In the genomic region with DNA sequence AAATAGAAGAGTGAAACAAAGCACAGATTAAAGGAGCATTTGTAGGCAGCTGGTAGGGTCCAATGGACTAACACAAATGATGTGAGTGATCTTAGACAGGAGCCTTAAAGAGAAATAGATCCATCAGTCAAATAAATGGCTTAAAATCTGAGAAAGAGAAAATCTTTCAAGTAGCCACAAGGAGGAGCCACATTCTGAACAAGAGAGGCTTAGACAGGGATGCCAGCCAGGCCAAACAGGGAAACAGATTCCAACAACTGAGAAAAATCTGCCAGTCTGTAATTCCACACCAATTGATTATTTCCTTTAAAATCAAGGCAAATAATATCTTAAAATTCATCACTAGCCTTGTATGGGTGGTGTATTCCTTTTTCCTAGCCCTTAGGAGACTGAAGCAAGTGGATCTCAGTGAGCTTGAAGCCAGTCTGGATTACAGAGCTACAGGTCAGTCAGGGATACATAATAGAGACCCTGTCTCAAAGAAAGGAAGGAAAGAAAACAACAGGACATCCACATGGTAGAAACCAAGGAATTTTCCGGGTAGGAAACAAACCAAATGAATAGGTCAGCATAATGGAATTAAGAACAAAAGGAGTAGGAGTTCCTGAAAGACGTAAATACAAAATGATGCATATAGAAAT, we compare ENCODE assay signal across 8 mouse cellular contexts. TPM values are rescaled to one million over a fixed set of nuclear protein-coding genes. Genes with fewer than 3 reads are reported as not detected.
DNase-seq lines count a peak whose midpoint lies in the region; ATAC-seq lines count a peak whose summit lies in the region.
"Had no signal": no experiment of that assay in that cellular context is flagged by ENCODE, and none has a peak within 500 bp of the region (broad histone marks: within the 10 kb centered on the region; RNA-seq: fewer than 3 reads in every experiment).

No protein-coding gene starts in this region.

- H3K4me3 ChIP-seq in midbrain, embryonic 15.5 days = no peak overlapping the region
- no peak overlapping the region for H3K4me3 ChIP-seq in intestine, embryonic 15.5 days (replicated peaks)

- intact Hi-C loops in left cerebral cortex, postnatal 10 days (cut with DNase I) = loop anchor here (5.0 kb wide), 2 partner anchors 180 to 320 kb away; no protein-coding TSS in a partner anchor

- no peak overlapping the region for H3K9ac ChIP-seq in midbrain, embryonic 15.5 days
- H3K9ac ChIP-seq in intestine, embryonic 15.5 days = no peak overlapping the region

- ATAC-seq in common myeloid progenitor, adult 5-6 weeks (replicated peaks; ENCODE audit: low read depth, poor library complexity, severe bottlenecking) = peak; percentile 84
- ATAC-seq in inflammation-experienced regulatory T-cells, adult 6 months = peak; percentile 60
- peak; percentile 56 for ATAC-seq in midbrain, embryonic 15.5 days (replicated peaks)
- no peak for ATAC-seq in intestine, embryonic 15.5 days

- WGBS in midbrain, embryonic 15.5 days = 84% methylated on average over 2 of the region's 2 CpGs
- WGBS in intestine, embryonic 15.5 days = 84% methylated on average over 2 of the region's 2 CpGs

- H3K27me3 ChIP-seq in midbrain, embryonic 15.5 days (replicated peaks) = no peaks in the 10 kb centered on the region
- no peaks in the 10 kb centered on the region for H3K27me3 ChIP-seq in intestine, embryonic 15.5 days (replicated peaks)

- H3K4me2 ChIP-seq in midbrain, embryonic 15.5 days = no peak overlapping the region
- H3K4me2 ChIP-seq in intestine, embryonic 15.5 days (replicated peaks) = no peak overlapping the region

- DNase-seq in left cerebral cortex, postnatal 10 days (ENCODE audit: extremely low spot score in 1 of 2, low spot score in 2 of 2) = peak; percentile 25 to 30
- no peak for DNase-seq in left cerebral cortex, adult 11 months (ENCODE audit: low spot score)
- DNase-seq in R1 (ENCODE audit: low read depth, low spot score) = peak; percentile 46

- no peak overlapping the region for H3K27ac ChIP-seq in midbrain, embryonic 15.5 days
- no peak overlapping the region for H3K27ac ChIP-seq in intestine, embryonic 15.5 days

- no peaks in the 10 kb centered on the region for H3K9me3 ChIP-seq in midbrain, embryonic 15.5 days
- no peaks in the 10 kb centered on the region for H3K9me3 ChIP-seq in intestine, embryonic 15.5 days

- no peaks in the 10 kb centered on the region for H3K4me1 ChIP-seq in midbrain, embryonic 15.5 days
- H3K4me1 ChIP-seq in intestine, embryonic 15.5 days (replicated peaks) = no peaks in the 10 kb centered on the region

- H3K36me3 ChIP-seq in midbrain, embryonic 15.5 days (replicated peaks) = peaks cover 5% of the 10 kb centered on the region; the same call in 1 of the 2 replicates
- H3K36me3 ChIP-seq in intestine, embryonic 15.5 days = peaks cover 4% of the 10 kb centered on the region; the same call in 1 of the 2 replicates

RNA-seq across cellular contexts. Expression of a gene that starts 26.8 kb away (rescaled TPM):
- not detected for total RNA-seq in left cerebral cortex, postnatal 10 days (2021)
- not detected in 2 replicates for total RNA-seq in common myeloid progenitor, adult 5-6 weeks (2017)
- polyA plus RNA-seq in inflammation-experienced regulatory T-cells, adult 6 months (2017; shearing (Covaris generic)) = 1 to 10 TPM in 1 of 3 experiments, under 1 TPM in 2; 0.71 to 1.2 (median 0.97) TPM
- 0.60 and 0.65 TPM in 2 replicates for polyA plus RNA-seq in midbrain, embryonic 15.5 days (2015; fragmentation: Nextera tagmentation; extraction: Ambion mirVana)
- 0.11 and 0.29 TPM in 2 replicates for polyA plus RNA-seq in intestine, embryonic 15.5 days (2015; fragmentation: Nextera tagmentation; extraction: Ambion mirVana)
- total RNA-seq: layer of hippocampus, postnatal 25 days had no signal

RNA-seq across cellular contexts. Expression of a gene that starts 33.4 kb away (rescaled TPM):
- 100 to 1,000 TPM; 120 to 127 TPM for total RNA-seq in left cerebral cortex, postnatal 10 days (2021)
- 79.3 and 83.4 TPM in 2 replicates for total RNA-seq in common myeloid progenitor, adult 5-6 weeks (2017)
- 10 to 100 TPM; 14.0 to 19.4 (median 16.6) TPM for polyA plus RNA-seq in inflammation-experienced regulatory T-cells, adult 6 months (2017; shearing (Covaris generic))
- polyA plus RNA-seq in midbrain, embryonic 15.5 days (2015; fragmentation: Nextera tagmentation; extraction: Ambion mirVana) = 104 and 110 TPM in 2 replicates
- 74.4 and 81.7 TPM in 2 replicates for polyA plus RNA-seq in intestine, embryonic 15.5 days (2015; fragmentation: Nextera tagmentation; extraction: Ambion mirVana)

RNA-seq across cellular contexts. Expression of a gene that starts 49.3 kb away (rescaled TPM):
- total RNA-seq in left cerebral cortex, postnatal 10 days (2021) = under 1 TPM; 0.24 to 0.45 TPM
- total RNA-seq in common myeloid progenitor, adult 5-6 weeks (2017) = not detected in 2 replicates
- polyA plus RNA-seq in inflammation-experienced regulatory T-cells, adult 6 months (2017; shearing (Covaris generic)) = under 1 TPM in 1 of 3 experiments, not detected in 2; 0.15 TPM
- polyA plus RNA-seq in midbrain, embryonic 15.5 days (2015; fragmentation: Nextera tagmentation; extraction: Ambion mirVana) = 1.0 and 1.2 TPM in 2 replicates
- polyA plus RNA-seq in intestine, embryonic 15.5 days (2015; fragmentation: Nextera tagmentation; extraction: Ambion mirVana) = 0.53 and 0.58 TPM in 2 replicates

RNA-seq across cellular contexts. Expression of a gene that starts 54.2 kb away (rescaled TPM):
- 10 to 100 TPM; 10.5 to 20.3 TPM for total RNA-seq in left cerebral cortex, postnatal 10 days (2021)
- 28.9 and 38.0 TPM in 2 replicates for total RNA-seq in common myeloid progenitor, adult 5-6 weeks (2017)
- 10 to 100 TPM; 11.4 to 28.7 (median 18.1) TPM for polyA plus RNA-seq in inflammation-experienced regulatory T-cells, adult 6 months (2017; shearing (Covaris generic))
- 6.5 and 6.7 TPM in 2 replicates for polyA plus RNA-seq in midbrain, embryonic 15.5 days (2015; fragmentation: Nextera tagmentation; extraction: Ambion mirVana)
- 3.7 and 4.3 TPM in 2 replicates for polyA plus RNA-seq in intestine, embryonic 15.5 days (2015; fragmentation: Nextera tagmentation; extraction: Ambion mirVana)
